Mouse (Mus musculus) small intestine, adult 2 months (tissue): ENCODE results near the gene Tmem110.

Experiments used
- CTCF ChIP-seq: fragments of 200-500 bp; IDR thresholded peaks from 2 replicates; pipeline ENCODE4 v1.5.1; 2012; ENCODE audit warnings: low read depth, mild to moderate bottlenecking, control low read depth, inconsistent platforms, low read length, moderate library complexity, mixed read lengths; ENCODE audit not compliant: insufficient replicate concordance, insufficient read length; ENCODE audit errors: extremely low read depth
- POLR2A ChIP-seq: fragments of 200-500 bp; IDR thresholded peaks from 2 replicates; pipeline ENCODE4 v1.6.1; 2012; ENCODE audit warnings: low read depth, mild to moderate bottlenecking, control low read depth, inconsistent platforms, low read length, moderate library complexity

DNA sequence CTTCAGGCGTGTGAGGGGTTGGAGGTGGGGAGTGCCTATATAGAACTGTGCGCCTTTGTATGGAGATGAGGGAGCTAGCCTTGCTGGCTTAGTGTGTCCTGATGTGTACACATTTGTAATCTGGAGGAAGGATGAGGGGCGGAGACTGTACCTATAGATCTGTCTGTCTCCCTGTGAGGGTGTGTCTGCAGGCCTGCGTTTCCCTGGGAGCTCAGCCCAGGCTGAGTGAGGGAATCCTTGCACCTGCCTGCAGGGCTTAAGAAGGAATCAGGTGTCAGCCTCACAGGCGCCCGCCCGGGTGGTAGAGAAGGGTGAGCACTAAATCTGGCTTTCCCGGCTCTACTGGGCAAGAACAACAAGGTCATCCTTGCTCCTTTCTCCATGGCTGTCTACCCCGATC, 54.4 kb downstream of the Tmem110 start:
- TF ChIP-seq POLR2A (no peak), CTCF (no peak)
